Mouse (Mus musculus) frontal cortex, adult 2 months (tissue): ENCODE data around the gene Mphosph10. TPM values are rescaled to one million over a fixed set of nuclear protein-coding genes. Genes with fewer than 3 reads are reported as not detected.
A peak's percentile ranks its signal among the peaks of the same experiment; 100 is the strongest.

Source experiments
- DNase-seq, 2 experiments: peaks; one replicate each; pipeline ENCODE4 v3.0.0; 2022; ENCODE audit warnings: low spot score in 1 of 2; ENCODE audit errors: extremely low spot score in 1 of 2
- polyA plus RNA-seq: library from polyadenylated mRNA; depleted of rRNA; stranded (reverse); fragments of >200 nt; gene quantifications from 2 replicates; pipeline ENCODE4 v1.2.3, GENCODE M21; 2012; rRNA removed

The Mphosph10 gene
- polyA plus RNA-seq = 10.3 and 13.7 TPM in 2 replicates

GRCm38 (mm10) chr7:64392122-64392818, at the start of gene Mphosph10, which contains the start of gene Mcee:
Mphosph10 (minus strand) TSS chr7:64392268.
Mcee (plus strand) TSS chr7:64392607.
- peak; percentile 84 to 94 for DNase-seq

- no peak for DNase-seq
These were observed 48.5 kb upstream of the Mphosph10 start for GRCm38 (mm10) chr7:64440519-64440918.

GRCm38 (mm10) chr7:64439595-64440518, 47.8 kb upstream of the Mphosph10 start:
- DNase-seq = no peak

GRCm38 (mm10) chr7:64424861-64425260, 32.8 kb upstream of the Mphosph10 start:
- DNase-seq = peak in 1 of 2 experiments; percentile 26

GRCm38 (mm10) chr7:64403989-64404388, 11.9 kb upstream of the Mphosph10 start:
- DNase-seq = no peak

GRCm38 (mm10) chr7:64402452-64402851, 10.4 kb upstream of the Mphosph10 start:
- no peak for DNase-seq

GRCm38 (mm10) chr7:64400725-64401124, 8.7 kb upstream of the Mphosph10 start:
- no peak for DNase-seq

- DNase-seq = no peak
These were observed 717 bp upstream of the Mphosph10 start for GRCm38 (mm10) chr7:64392819-64393151.

GRCm38 (mm10) chr7:64391479-64391878, 589 bp downstream of the Mphosph10 start:
- no peak for DNase-seq

GRCm38 (mm10) chr7:64373830-64374562, 18.1 kb downstream of the Mphosph10 start, which contains the start of gene Fan1:
Fan1 (minus strand) TSS chr7:64374095.
- DNase-seq = peak; percentile 74 to 93

GRCm38 (mm10) chr7:64373147-64373829, 18.8 kb downstream of the Mphosph10 start:
- no peak for DNase-seq

- DNase-seq = no peak
These were observed 19.9 kb downstream of the Mphosph10 start for GRCm38 (mm10) chr7:64371940-64372878.

- DNase-seq = no peak
These were observed 22.2 kb downstream of the Mphosph10 start for GRCm38 (mm10) chr7:64369841-64370240.

GRCm38 (mm10) chr7:64365863-64366262, 26.2 kb downstream of the Mphosph10 start:
- no peak for DNase-seq

- peak; percentile 38 to 45 for DNase-seq
These were observed 31.5 kb downstream of the Mphosph10 start for GRCm38 (mm10) chr7:64360586-64360945.

- DNase-seq = no peak
These were observed 32.0 kb downstream of the Mphosph10 start for GRCm38 (mm10) chr7:64359943-64360585.

- DNase-seq = no peak
These were observed 33.4 kb downstream of the Mphosph10 start for GRCm38 (mm10) chr7:64358666-64359065.

- DNase-seq = peak; percentile 50 to 67
These were observed 34.7 kb downstream of the Mphosph10 start for GRCm38 (mm10) chr7:64357405-64357804.

GRCm38 (mm10) chr7:64356661-64357060, 35.4 kb downstream of the Mphosph10 start:
- DNase-seq = no peak
